Mouse (Mus musculus) forebrain, embryonic 15.5 days (tissue): ENCODE measurements around the gene Gria4. TPM values are rescaled to one million over a fixed set of nuclear protein-coding genes. Genes with fewer than 3 reads are reported as not detected.

ENCODE experiments used
- ATAC-seq: fragments of 200-750 bp; cut with Nextera tagmentation; replicated peaks from 2 replicates; pipeline ENCODE4 v1.8.0; 2017; ENCODE audit warnings: mild to moderate bottlenecking, moderate TSS enrichment, moderate library complexity
- H3K27ac ChIP-seq: fragments of 300-500 bp; sonication (generic); replicated peaks from 2 replicates; pipeline ENCODE4 v1.5.1; 2015; ENCODE audit warnings: mild to moderate bottlenecking, inconsistent platforms
- H3K27me3 ChIP-seq: fragments of 300-500 bp; sonication (generic); 2 replicates; pipeline ENCODE4 v1.6.1; 2015; ENCODE audit warnings: inconsistent platforms
- H3K36me3 ChIP-seq: fragments of 300-500 bp; sonication (generic); 2 replicates; pipeline ENCODE4 v1.6.1; 2015; ENCODE audit warnings: mild to moderate bottlenecking, inconsistent platforms
- H3K4me1 ChIP-seq: fragments of 300-500 bp; sonication (generic); 2 replicates; pipeline ENCODE4 v1.6.1; 2015; ENCODE audit warnings: inconsistent platforms
- H3K4me2 ChIP-seq: fragments of 300-500 bp; sonication (generic); replicated peaks from 2 replicates; pipeline ENCODE4 v1.6.1; 2015; ENCODE audit warnings: mild to moderate bottlenecking, inconsistent platforms
- H3K4me3 ChIP-seq: fragments of 300-500 bp; sonication (generic); 2 replicates; pipeline ENCODE4 v1.5.1; 2015; ENCODE audit warnings: mild to moderate bottlenecking, inconsistent platforms
- H3K9ac ChIP-seq: fragments of 300-500 bp; sonication (generic); replicated peaks from 2 replicates; pipeline ENCODE4 v1.6.1; 2015; ENCODE audit warnings: mild to moderate bottlenecking, inconsistent platforms
- H3K9me3 ChIP-seq: fragments of 300-500 bp; sonication (generic); 2 replicates; pipeline ENCODE4 v1.6.1; 2016; ENCODE audit warnings: inconsistent platforms
- WGBS: fragments of 180-500 bp; shearing (Covaris S2); methylation state at CpG from one replicate; pipeline ENCODE4 v1.1.7; 2015; ENCODE audit warnings: mixed read lengths; 5-methylcytosine and 5-hydroxymethylcytosine counted together
- polyA plus RNA-seq: library from polyadenylated mRNA; unstranded; fragments of >200 nt; fragmentation: Nextera tagmentation; extraction: Ambion mirVana; gene quantifications from 2 replicates; pipeline ENCODE4 v1.2.1, GENCODE M21; 2015

The Gria4 gene
- polyA plus RNA-seq, 1 experiment from 2014 or later = 20.1 TPM

DNA sequence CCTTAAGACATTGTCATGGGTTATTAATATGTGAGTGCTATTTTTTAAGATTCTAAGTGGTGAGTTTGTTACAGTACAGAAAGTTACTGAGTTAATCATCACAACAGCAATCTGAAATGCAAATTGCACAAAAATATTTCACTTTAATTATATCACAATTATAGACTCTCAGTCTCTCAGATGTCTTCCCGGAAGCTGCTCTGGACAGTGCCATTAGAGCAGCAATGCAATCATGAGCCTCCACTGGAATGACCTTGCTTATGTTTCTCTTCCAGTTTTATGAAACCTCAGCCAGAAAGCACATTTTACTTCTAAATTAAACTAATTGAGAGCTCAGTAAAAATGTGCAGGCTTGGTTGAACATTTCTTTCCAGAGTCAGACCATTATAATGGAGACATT, 116.9 kb downstream of the Gria4 start:
- Histone ChIP-seq H3K9me3 (no peaks in the 10 kb centered on the region), H3K4me3 (no peak overlapping the region), H3K4me1 (peaks cover 3% of the 10 kb centered on the region; the same call in 1 of the 2 replicates), H3K27ac (no peak overlapping the region), H3K27me3 (no peaks in the 10 kb centered on the region), H3K9ac (no peak overlapping the region), H3K36me3 (no peaks in the 10 kb centered on the region), H3K4me2 (no peak overlapping the region)
- 76% methylated on average over 1 of the region's 1 CpGs for WGBS
- no peak for ATAC-seq

- Histone ChIP-seq H3K27me3 (no peaks in the 10 kb centered on the region), H3K9me3 (no peaks in the 10 kb centered on the region), H3K27ac (no peak overlapping the region), H3K9ac (no peak overlapping the region), H3K4me3 (no peak overlapping the region), H3K36me3 (no peaks in the 10 kb centered on the region), H3K4me1 (no peaks in the 10 kb centered on the region), H3K4me2 (no peak overlapping the region)
- no peak for ATAC-seq
- WGBS = 82% methylated on average over 2 of the region's 2 CpGs
These were observed 130.3 kb downstream of the Gria4 start for GRCm38 (mm10) chr9:4665691-4666090.

- no peaks in the 10 kb centered on the region for H3K36me3 ChIP-seq
- H3K4me1 ChIP-seq = no peaks in the 10 kb centered on the region
- 84% methylated on average over 1 of the region's 1 CpGs for WGBS
- no peaks in the 10 kb centered on the region for H3K27me3 ChIP-seq
- no peak overlapping the region for H3K4me3 ChIP-seq
- H3K4me2 ChIP-seq = no peak overlapping the region
- H3K9me3 ChIP-seq = no peaks in the 10 kb centered on the region
- no peak for ATAC-seq
- H3K27ac ChIP-seq = no peak overlapping the region
- no peak overlapping the region for H3K9ac ChIP-seq
These were observed 133.6 kb downstream of the Gria4 start for GRCm38 (mm10) chr9:4662421-4662820.

- H3K4me2 ChIP-seq = no peak overlapping the region
- no peak overlapping the region for H3K27ac ChIP-seq
- ATAC-seq = no peak
- no peaks in the 10 kb centered on the region for H3K4me1 ChIP-seq
- H3K9me3 ChIP-seq = no peaks in the 10 kb centered on the region
- no peak overlapping the region for H3K9ac ChIP-seq
- H3K36me3 ChIP-seq = no peaks in the 10 kb centered on the region
- H3K27me3 ChIP-seq = no peaks in the 10 kb centered on the region
- no peak overlapping the region for H3K4me3 ChIP-seq
These were observed 137.1 kb downstream of the Gria4 start for GRCm38 (mm10) chr9:4658951-4659350.

DNA sequence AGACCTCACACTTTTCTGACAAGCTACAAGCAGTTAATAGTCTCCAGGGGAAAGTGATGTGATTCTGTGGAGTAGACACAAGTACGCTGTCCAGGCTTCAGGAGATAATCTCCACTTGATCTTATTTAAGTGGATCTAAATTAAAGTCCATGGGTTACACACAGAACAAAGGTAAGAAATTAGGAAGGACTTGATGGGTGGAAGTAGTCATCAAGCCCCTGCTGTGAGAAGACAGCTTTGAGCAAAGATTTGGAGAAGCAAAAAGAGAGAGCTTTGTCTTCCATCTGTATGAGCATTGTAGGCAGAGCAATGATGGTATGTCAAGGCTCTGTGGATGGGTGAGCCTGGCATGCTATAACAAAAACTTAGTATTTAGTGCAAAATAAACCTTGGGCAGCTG, 141.7 kb downstream of the Gria4 start:
- Histone ChIP-seq H3K9me3 (no peaks in the 10 kb centered on the region), H3K27ac (no peak overlapping the region), H3K36me3 (no peaks in the 10 kb centered on the region), H3K27me3 (no peaks in the 10 kb centered on the region), H3K4me1 (no peaks in the 10 kb centered on the region), H3K4me3 (no peak overlapping the region), H3K4me2 (no peak overlapping the region), H3K9ac (no peak overlapping the region)
- no peak for ATAC-seq
- WGBS = 49% methylated on average over 1 of the region's 1 CpGs

GRCm38 (mm10) chr9:4639192-4639900, 156.7 kb downstream of the Gria4 start:
- H3K4me3 ChIP-seq = no peak overlapping the region
- H3K9me3 ChIP-seq = no peaks in the 10 kb centered on the region
- H3K27me3 ChIP-seq = no peaks in the 10 kb centered on the region
- H3K4me1 ChIP-seq = 0 out of 2 replicates have a peak, but pooled peaks cover 6% of the 10 kb centered on the region
- WGBS = 59% methylated on average over 2 of the region's 2 CpGs
- no peak overlapping the region for H3K4me2 ChIP-seq
- ATAC-seq = peak; percentile 88
- no peak overlapping the region for H3K9ac ChIP-seq
- H3K27ac ChIP-seq = no peak overlapping the region
- H3K36me3 ChIP-seq = no peaks in the 10 kb centered on the region

DNA sequence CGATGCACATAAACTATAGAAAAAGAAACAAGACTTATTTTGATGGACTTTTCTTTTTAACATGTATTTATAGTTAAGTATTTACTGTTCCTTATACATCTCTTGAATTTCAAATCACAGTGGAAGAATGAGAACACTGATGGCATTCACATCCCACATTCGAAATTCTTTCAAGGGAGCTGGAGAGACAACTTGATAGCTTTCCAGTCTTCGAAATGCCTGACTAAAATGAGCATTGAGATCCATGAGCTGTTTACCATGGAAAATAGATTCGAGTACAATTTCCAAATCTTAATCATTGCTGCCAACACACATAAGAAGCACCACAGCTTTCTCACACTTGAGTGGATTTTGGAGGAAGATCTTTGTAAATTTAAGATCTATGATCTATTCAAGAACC, 164.1 kb downstream of the Gria4 start:
- H3K9ac ChIP-seq = no peak overlapping the region
- ATAC-seq = no peak
- H3K4me3 ChIP-seq = no peak overlapping the region
- no peaks in the 10 kb centered on the region for H3K9me3 ChIP-seq
- WGBS = 77% methylated on average over 4 of the region's 4 CpGs
- no peak overlapping the region for H3K4me2 ChIP-seq
- H3K27me3 ChIP-seq = no peaks in the 10 kb centered on the region
- no peak overlapping the region for H3K27ac ChIP-seq
- H3K36me3 ChIP-seq = no peaks in the 10 kb centered on the region
- H3K4me1 ChIP-seq = no peaks in the 10 kb centered on the region

GRCm38 (mm10) chr9:4615286-4615685, 180.7 kb downstream of the Gria4 start:
- H3K4me1 ChIP-seq = no peaks in the 10 kb centered on the region
- H3K4me2 ChIP-seq = no peak overlapping the region
- no peak overlapping the region for H3K4me3 ChIP-seq
- H3K9ac ChIP-seq = no peak overlapping the region
- no peaks in the 10 kb centered on the region for H3K9me3 ChIP-seq
- H3K27me3 ChIP-seq = no peaks in the 10 kb centered on the region
- no peak overlapping the region for H3K27ac ChIP-seq
- no peaks in the 10 kb centered on the region for H3K36me3 ChIP-seq
- ATAC-seq = no peak

DNA sequence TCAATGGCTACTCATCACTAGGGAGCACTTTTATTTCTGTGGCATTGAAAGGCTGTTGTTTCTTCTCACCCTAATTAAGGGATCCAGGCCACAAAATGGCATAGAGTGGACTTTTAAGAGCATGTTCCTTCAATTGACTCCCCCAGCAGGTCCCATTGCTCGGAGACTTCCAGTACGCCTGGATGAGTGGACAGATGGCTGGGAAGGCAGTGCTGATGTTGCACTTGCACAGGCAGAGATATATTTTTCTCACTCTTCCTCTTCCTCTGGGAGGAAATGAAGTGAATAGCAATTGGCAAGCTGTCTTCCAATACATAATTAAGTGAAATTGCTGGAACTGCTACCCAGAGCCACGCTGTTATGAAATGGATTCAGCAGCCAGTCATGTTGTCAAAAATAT, 190.7 kb downstream of the Gria4 start:
- no peaks in the 10 kb centered on the region for H3K36me3 ChIP-seq
- H3K4me3 ChIP-seq = no peak overlapping the region
- no peaks in the 10 kb centered on the region for H3K4me1 ChIP-seq
- no peak overlapping the region for H3K27ac ChIP-seq
- H3K27me3 ChIP-seq = no peaks in the 10 kb centered on the region
- WGBS = 47% methylated on average over 3 of the region's 3 CpGs
- no peak overlapping the region for H3K4me2 ChIP-seq
- no peaks in the 10 kb centered on the region for H3K9me3 ChIP-seq
- ATAC-seq = no peak
- H3K9ac ChIP-seq = no peak overlapping the region

DNA sequence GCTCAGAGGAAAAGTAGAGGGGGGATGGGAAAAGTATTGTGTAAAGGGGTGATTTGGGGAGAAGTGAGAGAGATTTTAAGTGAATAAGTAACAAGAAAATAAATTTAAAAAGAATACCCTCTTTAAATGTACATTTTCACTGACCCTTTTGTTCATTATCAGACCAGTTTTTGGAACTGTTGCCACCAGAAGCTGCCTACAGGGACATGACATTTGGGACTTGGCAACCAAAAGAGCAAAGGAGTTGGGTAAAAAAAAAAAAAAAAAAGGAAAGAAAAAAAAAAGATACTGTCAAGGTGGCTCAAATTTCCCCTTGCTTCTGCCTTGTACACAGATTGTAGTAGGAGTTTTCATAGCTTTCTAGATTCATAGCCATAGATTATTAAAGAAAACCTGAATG, 191.8 kb downstream of the Gria4 start:
- Histone ChIP-seq H3K4me2 (no peak overlapping the region), H3K36me3 (no peaks in the 10 kb centered on the region), H3K27ac (no peak overlapping the region), H3K27me3 (no peaks in the 10 kb centered on the region), H3K9me3 (no peaks in the 10 kb centered on the region), H3K9ac (no peak overlapping the region), H3K4me3 (no peak overlapping the region), H3K4me1 (no peaks in the 10 kb centered on the region)
- no peak for ATAC-seq

DNA sequence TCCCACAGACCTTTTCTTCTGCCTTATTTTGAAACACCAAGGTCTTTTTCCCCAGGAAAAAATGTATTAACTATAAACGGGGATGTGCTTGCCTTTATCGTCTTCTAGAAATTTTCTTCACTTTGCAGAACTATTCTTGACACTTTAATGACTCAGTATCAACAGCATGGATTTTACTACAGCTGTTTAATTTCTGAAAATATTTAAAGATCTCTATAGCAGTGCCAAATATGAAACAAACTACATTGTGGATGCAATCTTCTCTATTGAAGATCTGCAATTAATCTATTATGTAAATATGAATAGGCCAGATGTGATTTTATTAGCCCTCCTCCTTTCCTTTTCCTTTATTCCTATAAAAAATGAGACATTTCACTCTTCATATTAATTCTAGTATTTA, 194.2 kb downstream of the Gria4 start:
- H3K27me3 ChIP-seq = no peaks in the 10 kb centered on the region

DNA sequence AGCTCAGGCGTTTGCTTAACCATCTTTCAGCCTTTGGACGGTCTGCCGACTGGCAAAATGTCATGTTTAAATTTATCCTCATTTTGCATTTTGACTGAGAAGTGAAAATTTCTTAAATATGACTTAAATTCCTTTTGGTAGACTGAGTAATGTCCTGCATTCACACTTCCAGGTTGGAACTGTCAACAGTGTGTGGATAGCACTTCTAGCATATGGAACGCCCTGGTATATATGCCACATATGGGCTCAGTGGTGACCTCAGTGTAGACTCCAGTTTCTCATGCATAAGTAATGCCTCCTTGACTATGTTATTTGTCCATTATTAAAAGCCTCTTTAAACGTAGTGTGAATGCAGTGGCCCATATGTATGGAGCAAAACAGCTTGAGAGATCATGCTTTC, 222.4 kb downstream of the Gria4 start:
- no peak overlapping the region for H3K4me3 ChIP-seq
- H3K36me3 ChIP-seq = no peaks in the 10 kb centered on the region
- no peak overlapping the region for H3K4me2 ChIP-seq
- no peaks in the 10 kb centered on the region for H3K4me1 ChIP-seq
- H3K9ac ChIP-seq = no peak overlapping the region
- ATAC-seq = no peak; the same call in 1 of the 2 replicates
- 71% methylated on average over 5 of the region's 5 CpGs for WGBS
- no peaks in the 10 kb centered on the region for H3K27me3 ChIP-seq
- no peak overlapping the region for H3K27ac ChIP-seq
- H3K9me3 ChIP-seq = no peaks in the 10 kb centered on the region

More for the DNA sequence above, 194.2 kb downstream of the Gria4 start:
- Histone ChIP-seq H3K27ac (no peak overlapping the region), H3K9ac (no peak overlapping the region), H3K4me3 (no peak overlapping the region), H3K9me3 (no peaks in the 10 kb centered on the region), H3K4me2 (no peak overlapping the region), H3K4me1 (no peaks in the 10 kb centered on the region), H3K36me3 (no peaks in the 10 kb centered on the region)
- no peak for ATAC-seq
- WGBS = 80% methylated on average over 2 of the region's 2 CpGs

- Histone ChIP-seq H3K36me3 (no peaks in the 10 kb centered on the region), H3K27me3 (no peaks in the 10 kb centered on the region), H3K4me3 (no peak overlapping the region), H3K9ac (no peak overlapping the region), H3K27ac (no peak overlapping the region), H3K4me2 (no peak overlapping the region), H3K4me1 (no peaks in the 10 kb centered on the region), H3K9me3 (no peaks in the 10 kb centered on the region)
- WGBS = 40% methylated on average over 4 of the region's 4 CpGs
- ATAC-seq = no peak
These were observed 240.5 kb downstream of the Gria4 start for GRCm38 (mm10) chr9:4555415-4555959.
